Mouse (Mus musculus) limb, embryonic 12.5 days (tissue): ENCODE measurements around the gene Megf6. TPM values are rescaled to one million over a fixed set of nuclear protein-coding genes. Genes with fewer than 3 reads are reported as not detected.
A peak's percentile ranks its signal among the peaks of the same experiment; 100 is the strongest.

Experiments
- ATAC-seq: fragments of 200-750 bp; cut with Nextera tagmentation; 2 replicates; pipeline ENCODE4 v1.8.0; 2017; ENCODE audit warnings: low read depth, moderate TSS enrichment; ENCODE audit not compliant: insufficient number of reproducible peaks, insufficient read depth, low FRiP score, low TSS enrichment
- H3K27ac ChIP-seq: fragments of 300-500 bp; sonication (generic); 2 replicates; pipeline ENCODE4 v1.5.1; 2016; ENCODE audit warnings: mild to moderate bottlenecking, moderate library complexity
- H3K27me3 ChIP-seq: fragments of 300-500 bp; sonication (generic); 2 replicates; pipeline ENCODE4 v1.6.1; 2016; ENCODE audit warnings: mild to moderate bottlenecking, moderate library complexity
- H3K36me3 ChIP-seq: fragments of 300-500 bp; sonication (generic); 2 replicates; pipeline ENCODE4 v1.6.1; 2016; ENCODE audit warnings: mild to moderate bottlenecking, moderate library complexity
- H3K4me1 ChIP-seq: fragments of 300-500 bp; sonication (generic); replicated peaks from 2 replicates; pipeline ENCODE4 v1.6.1; 2016
- H3K4me2 ChIP-seq: fragments of 300-500 bp; sonication (generic); 2 replicates; pipeline ENCODE4 v1.6.1; 2016; ENCODE audit warnings: mild to moderate bottlenecking, moderate library complexity
- H3K4me3 ChIP-seq: fragments of 300-500 bp; sonication (generic); replicated peaks from 2 replicates; pipeline ENCODE4 v1.5.1; 2016; ENCODE audit warnings: mild to moderate bottlenecking
- H3K9ac ChIP-seq: fragments of 300-500 bp; sonication (generic); replicated peaks from 2 replicates; pipeline ENCODE4 v1.6.1; 2016; ENCODE audit warnings: mild to moderate bottlenecking, moderate library complexity
- H3K9me3 ChIP-seq: fragments of 300-500 bp; sonication (generic); 2 replicates; pipeline ENCODE4 v1.6.1; 2016; ENCODE audit warnings: mild to moderate bottlenecking, moderate library complexity
- WGBS: fragments of 180-500 bp; shearing (Covaris S2); methylation state at CpG from one replicate; pipeline ENCODE4 v1.1.7; 2016; 5-methylcytosine and 5-hydroxymethylcytosine counted together
- polyA plus RNA-seq: library from polyadenylated mRNA; unstranded; fragments of >200 nt; fragmentation: Nextera tagmentation; extraction: Ambion mirVana; gene quantifications from 2 replicates; pipeline ENCODE4 v1.2.1, GENCODE M21; 2016

Megf6 gene
- polyA plus RNA-seq, 1 experiment from 2014 or later: 58.4 TPM

DNA sequence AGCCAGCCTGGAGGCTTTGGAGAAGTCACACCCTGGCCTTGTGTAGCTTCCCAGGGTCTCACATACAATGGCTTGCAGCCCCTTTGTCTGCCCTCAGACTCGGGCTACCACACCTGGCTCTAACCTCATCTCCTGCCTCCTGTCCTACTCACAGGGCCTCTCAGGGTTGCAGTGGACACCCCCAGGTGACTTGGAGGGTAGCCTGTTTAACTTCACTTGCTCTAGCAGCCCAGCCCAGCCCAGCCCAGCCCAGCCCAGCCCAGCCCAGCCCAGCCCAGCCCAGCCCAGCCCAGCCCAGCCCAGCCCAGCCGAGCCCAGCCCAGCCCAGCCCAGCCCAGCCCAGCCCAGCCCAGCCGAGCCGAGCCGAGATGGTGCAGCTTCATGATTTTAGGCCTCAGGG lies 43.5 kb downstream of the Megf6 start:
- WGBS: 10% methylated on average over 5 of the region's 5 CpGs
- H3K4me3 ChIP-seq: no peak overlapping the region
- peaks cover 45% of the 10 kb centered on the region for H3K4me1 ChIP-seq
- H3K4me2 ChIP-seq: no peak overlapping the region
- no peak overlapping the region for H3K9ac ChIP-seq
- no peaks in the 10 kb centered on the region for H3K27me3 ChIP-seq
- no peak for ATAC-seq
- H3K36me3 ChIP-seq: no peaks in the 10 kb centered on the region; the same call in 1 of the 2 replicates
- no peaks in the 10 kb centered on the region for H3K9me3 ChIP-seq
- H3K27ac ChIP-seq: peak overlapping the region; percentile 41; the same call in 1 of the 2 replicates

DNA sequence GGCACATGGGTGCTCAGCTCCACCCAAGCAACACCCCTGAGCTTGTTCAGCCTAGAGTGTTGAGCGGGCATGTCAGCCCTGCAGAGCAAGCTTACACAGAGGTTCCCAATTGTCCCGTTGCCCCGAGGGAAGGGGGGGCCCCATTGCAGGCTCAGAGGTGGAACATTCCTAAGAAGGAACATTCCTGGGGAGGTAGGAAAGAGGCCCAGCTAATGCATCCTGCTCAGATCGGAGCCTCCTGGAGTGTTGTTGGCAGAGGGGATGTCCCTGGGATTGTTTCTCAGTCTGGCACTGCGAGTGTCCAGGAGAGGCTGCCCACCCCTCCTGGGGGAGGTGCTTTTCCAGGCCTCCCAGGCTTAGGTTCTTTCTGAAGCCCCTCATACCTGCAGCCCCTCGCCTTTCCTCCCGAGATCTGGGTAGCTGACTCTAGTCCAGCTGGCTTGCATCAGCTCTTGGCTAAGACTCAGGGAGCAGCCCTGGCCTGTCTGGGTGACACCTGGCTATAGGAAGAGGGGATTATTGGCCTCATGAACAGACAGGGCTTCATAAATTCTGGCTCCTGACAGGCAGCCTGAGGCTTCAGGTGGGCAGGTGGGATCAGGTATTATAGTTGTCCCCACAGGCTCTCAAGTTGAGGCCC lies 47.3 kb downstream of the Megf6 start:
- Histone ChIP-seq H3K9me3 (no peaks in the 10 kb centered on the region), H3K36me3 (no peaks in the 10 kb centered on the region; the same call in 1 of the 2 replicates), H3K4me3 (no peak overlapping the region), H3K27me3 (no peaks in the 10 kb centered on the region), H3K4me2 (no peak overlapping the region), H3K9ac (no peak overlapping the region), H3K4me1 (peaks cover 45% of the 10 kb centered on the region), H3K27ac (peak overlapping the region; percentile 50; the same call in 1 of the 2 replicates)
- ATAC-seq: peak; percentile 29; the same call in 1 of the 2 replicates
- 53% methylated on average over 7 of the region's 7 CpGs for WGBS

DNA sequence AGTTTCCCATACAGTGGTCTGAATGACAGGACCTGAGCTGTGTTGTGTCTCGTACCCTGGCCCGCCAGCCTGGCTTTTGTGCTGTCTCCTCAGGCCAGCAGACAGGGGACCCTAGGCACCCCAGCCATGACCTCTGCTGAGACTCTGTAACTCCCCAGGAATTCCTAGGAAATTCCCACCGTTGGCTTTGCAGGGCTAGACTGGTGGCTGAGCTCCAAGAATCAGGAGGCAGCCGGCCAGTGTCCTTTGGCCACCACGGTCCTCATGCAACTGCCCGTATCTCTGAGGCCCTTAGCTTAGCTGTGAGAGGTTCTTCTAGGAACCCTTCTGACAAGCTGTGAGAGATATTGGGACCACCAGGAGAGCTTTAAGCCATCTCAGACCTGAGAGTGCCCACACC lies 52.2 kb downstream of the Megf6 start:
- no peak overlapping the region for H3K4me2 ChIP-seq
- peaks cover 57% of the 10 kb centered on the region for H3K4me1 ChIP-seq
- no peaks in the 10 kb centered on the region for H3K27me3 ChIP-seq
- no peak for ATAC-seq
- peaks cover 5% of the 10 kb centered on the region; the same call in 1 of the 2 replicates for H3K36me3 ChIP-seq
- no peaks in the 10 kb centered on the region for H3K9me3 ChIP-seq
- H3K4me3 ChIP-seq: no peak overlapping the region
- H3K9ac ChIP-seq: no peak overlapping the region
- H3K27ac ChIP-seq: no peak overlapping the region
- 78% methylated on average over 6 of the region's 6 CpGs for WGBS

DNA sequence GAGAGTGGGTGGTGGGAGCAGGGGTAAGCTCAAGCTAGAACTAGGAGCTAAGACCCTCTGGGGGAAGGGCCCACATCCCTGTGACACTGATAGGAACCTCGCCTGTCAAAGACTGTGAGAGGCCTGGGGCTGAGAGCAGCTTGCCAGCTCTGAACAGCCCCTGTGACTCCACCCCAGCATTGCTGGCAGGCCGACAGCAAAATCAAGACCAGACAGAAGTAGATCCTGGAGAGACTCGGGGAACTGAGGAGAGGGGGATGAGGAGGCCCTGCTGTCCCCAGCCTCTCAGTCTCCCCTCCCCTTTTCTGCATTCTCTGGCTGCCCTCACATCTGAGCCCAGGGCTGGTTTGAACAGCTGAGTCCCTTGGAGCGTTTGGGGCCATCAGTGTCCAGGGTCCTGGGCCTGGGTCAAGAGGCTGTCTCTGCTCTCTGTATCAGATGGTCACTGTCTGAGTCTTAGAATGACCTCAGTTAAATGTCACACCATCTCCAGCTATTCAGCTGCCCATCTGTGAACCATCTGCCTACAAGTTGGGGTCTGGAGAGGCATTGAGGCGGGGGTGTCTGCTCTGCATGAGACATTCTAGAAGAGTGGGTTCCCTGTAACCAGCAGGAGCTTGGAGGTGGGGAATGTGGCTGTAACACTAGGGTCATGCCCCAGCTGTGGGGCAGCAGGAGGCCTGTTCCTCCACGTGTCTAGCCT lies 53.9 kb downstream of the Megf6 start:
- H3K9ac ChIP-seq: 0 out of 2 replicates have a peak overlapping the region, but pooled peaks have one; percentile 27
- no peaks in the 10 kb centered on the region for H3K9me3 ChIP-seq
- peaks cover 5% of the 10 kb centered on the region; the same call in 1 of the 2 replicates for H3K36me3 ChIP-seq
- peak overlapping the region; percentile 8; the same call in 1 of the 2 replicates for H3K4me2 ChIP-seq
- peaks cover 50% of the 10 kb centered on the region for H3K4me1 ChIP-seq
- WGBS: 11% methylated on average over 6 of the region's 6 CpGs
- peak; percentile 39; the same call in 1 of the 2 replicates for ATAC-seq
- H3K27ac ChIP-seq: peak overlapping the region; percentile 81
- no peaks in the 10 kb centered on the region for H3K27me3 ChIP-seq
- no peak overlapping the region for H3K4me3 ChIP-seq

- H3K27me3 ChIP-seq: no peaks in the 10 kb centered on the region
- 0 out of 2 replicates have a peak, but pooled peaks cover 5% of the 10 kb centered on the region for H3K36me3 ChIP-seq
- H3K9me3 ChIP-seq: no peaks in the 10 kb centered on the region
- H3K4me3 ChIP-seq: no peak overlapping the region
- H3K4me1 ChIP-seq: peaks cover 45% of the 10 kb centered on the region
- H3K9ac ChIP-seq: 0 out of 2 replicates have a peak overlapping the region, but pooled peaks have one; percentile 27
- H3K27ac ChIP-seq: peak overlapping the region; percentile 81
- H3K4me2 ChIP-seq: peak overlapping the region; percentile 8; the same call in 1 of the 2 replicates
- 26% methylated on average over 9 of the region's 9 CpGs for WGBS
- no peak for ATAC-seq
Observed at GRCm38 (mm10) chr4:154224970-154225309, 54.4 kb downstream of the Megf6 start.

GRCm38 (mm10) chr4:154226678-154227077 lies 56.1 kb downstream of the Megf6 start:
- no peak for ATAC-seq
- no peak overlapping the region for H3K4me3 ChIP-seq
- no peak overlapping the region for H3K9ac ChIP-seq
- H3K9me3 ChIP-seq: no peaks in the 10 kb centered on the region
- H3K4me2 ChIP-seq: no peak overlapping the region
- H3K4me1 ChIP-seq: peaks cover 56% of the 10 kb centered on the region
- H3K27ac ChIP-seq: no peak overlapping the region
- no peaks in the 10 kb centered on the region for H3K27me3 ChIP-seq
- 85% methylated on average over 11 of the region's 11 CpGs for WGBS
- 0 out of 2 replicates have a peak, but pooled peaks cover 5% of the 10 kb centered on the region for H3K36me3 ChIP-seq

- H3K36me3 ChIP-seq: 0 out of 2 replicates have a peak, but pooled peaks cover 5% of the 10 kb centered on the region
- H3K9ac ChIP-seq: no peak overlapping the region; the same call in 1 of the 2 replicates
- no peaks in the 10 kb centered on the region for H3K27me3 ChIP-seq
- no peak overlapping the region for H3K4me2 ChIP-seq
- WGBS: 74% methylated on average over 11 of the region's 11 CpGs
- no peak for ATAC-seq
- peaks cover 62% of the 10 kb centered on the region for H3K4me1 ChIP-seq
- H3K9me3 ChIP-seq: no peaks in the 10 kb centered on the region
- no peak overlapping the region for H3K4me3 ChIP-seq
- no peak overlapping the region for H3K27ac ChIP-seq
Observed at GRCm38 (mm10) chr4:154228336-154228735, 57.8 kb downstream of the Megf6 start.

DNA sequence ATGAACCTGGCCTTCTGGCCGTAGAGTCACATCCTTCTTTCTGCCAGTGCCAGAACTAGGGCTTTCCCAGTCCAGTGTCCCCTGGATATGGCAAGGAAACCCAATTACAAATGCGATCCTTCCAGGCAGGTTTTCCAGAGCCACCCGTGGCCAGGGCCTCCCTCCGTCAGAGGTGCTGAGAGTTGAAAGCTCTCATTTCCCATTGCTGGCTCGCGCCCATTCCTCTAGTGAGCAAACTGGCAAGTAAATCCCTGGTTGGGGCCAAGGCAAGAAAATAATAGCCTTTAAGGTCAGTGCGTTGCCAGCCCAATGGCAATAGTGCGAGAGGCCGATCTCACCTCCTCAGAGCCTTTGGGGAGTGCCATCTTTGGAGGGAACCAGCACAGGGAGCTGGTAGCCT lies 59.0 kb downstream of the Megf6 start:
- 94% methylated on average over 9 of the region's 9 CpGs for WGBS
- H3K4me2 ChIP-seq: no peak overlapping the region
- H3K4me1 ChIP-seq: peaks cover 61% of the 10 kb centered on the region
- H3K27ac ChIP-seq: no peak overlapping the region
- no peaks in the 10 kb centered on the region for H3K27me3 ChIP-seq
- H3K9me3 ChIP-seq: no peaks in the 10 kb centered on the region
- no peak overlapping the region for H3K4me3 ChIP-seq
- H3K9ac ChIP-seq: no peak overlapping the region
- ATAC-seq: no peak
- no peaks in the 10 kb centered on the region for H3K36me3 ChIP-seq

GRCm38 (mm10) chr4:154231380-154231779 lies 60.9 kb downstream of the Megf6 start:
- no peaks in the 10 kb centered on the region for H3K9me3 ChIP-seq
- 77% methylated on average over 7 of the region's 7 CpGs for WGBS
- H3K4me2 ChIP-seq: no peak overlapping the region
- H3K4me3 ChIP-seq: no peak overlapping the region
- H3K27ac ChIP-seq: no peak overlapping the region
- no peak for ATAC-seq
- H3K27me3 ChIP-seq: no peaks in the 10 kb centered on the region
- peaks cover 58% of the 10 kb centered on the region for H3K4me1 ChIP-seq
- H3K9ac ChIP-seq: no peak overlapping the region
- no peaks in the 10 kb centered on the region for H3K36me3 ChIP-seq

GRCm38 (mm10) chr4:154232295-154232694 lies 61.8 kb downstream of the Megf6 start:
- Histone ChIP-seq H3K4me1 (peaks cover 62% of the 10 kb centered on the region), H3K36me3 (no peaks in the 10 kb centered on the region), H3K27me3 (no peaks in the 10 kb centered on the region), H3K4me3 (no peak overlapping the region), H3K9ac (no peak overlapping the region), H3K9me3 (no peaks in the 10 kb centered on the region), H3K4me2 (no peak overlapping the region), H3K27ac (peak overlapping the region; percentile 73; the same call in 1 of the 2 replicates)
- ATAC-seq: no peak; the same call in 1 of the 2 replicates
- 35% methylated on average over 4 of the region's 4 CpGs for WGBS

GRCm38 (mm10) chr4:154236001-154236400 lies 65.5 kb downstream of the Megf6 start:
- 0 out of 2 replicates have a peak, but pooled peaks have one; percentile 11 for ATAC-seq

More at GRCm38 (mm10) chr4:154236001-154236400, 65.5 kb downstream of the Megf6 start:
- no peak overlapping the region for H3K9ac ChIP-seq
- peak overlapping the region; percentile 79; the same call in 1 of the 2 replicates for H3K27ac ChIP-seq
- no peaks in the 10 kb centered on the region for H3K36me3 ChIP-seq
- peaks cover 4% of the 10 kb centered on the region for H3K27me3 ChIP-seq
- 86% methylated on average over 3 of the region's 3 CpGs for WGBS
- H3K9me3 ChIP-seq: no peaks in the 10 kb centered on the region
- H3K4me3 ChIP-seq: no peak overlapping the region
- peaks cover 65% of the 10 kb centered on the region for H3K4me1 ChIP-seq
- 0 out of 2 replicates have a peak overlapping the region, but pooled peaks have one; percentile 59 for H3K4me2 ChIP-seq
